Mouse (Mus musculus): Measurements from ENCODE around the gene Slc38a2. TPM values are rescaled to one million over a fixed set of nuclear protein-coding genes. Genes with fewer than 3 reads are reported as not detected.

The Slc38a2 gene
- polyA plus RNA-seq, 1 experiment from 2014 or later, result 190 TPM

- WGBS, result 94% methylated on average over 7 of the region's 7 CpGs
- peaks cover 2% of the 10 kb centered on the region; the same call in 1 of the 2 replicates for H3K4me1 ChIP-seq
- no peak overlapping the region for H3K27ac ChIP-seq (replicated peaks)
- no peak overlapping the region for H3K4me3 ChIP-seq
- H3K4me2 ChIP-seq (replicated peaks), result no peak overlapping the region
- no peaks in the 10 kb centered on the region for H3K36me3 ChIP-seq
- H3K9me3 ChIP-seq, result no peaks in the 10 kb centered on the region
- H3K9ac ChIP-seq (replicated peaks), result no peak overlapping the region
- no peak for ATAC-seq (ENCODE audit: low FRiP score, low read depth)
- H3K27me3 ChIP-seq, result no peaks in the 10 kb centered on the region
Measured at GRCm38 (mm10) chr15:96715692-96716080, 16.2 kb upstream of the Slc38a2 start.

- peaks cover 5% of the 10 kb centered on the region; the same call in 1 of the 2 replicates for H3K4me1 ChIP-seq
- H3K36me3 ChIP-seq, result no peaks in the 10 kb centered on the region
- no peak overlapping the region for H3K27ac ChIP-seq (replicated peaks)
- no peak overlapping the region for H3K4me2 ChIP-seq (replicated peaks)
- WGBS, result 91% methylated on average over 9 of the region's 9 CpGs
- H3K9me3 ChIP-seq, result no peaks in the 10 kb centered on the region
- H3K9ac ChIP-seq (replicated peaks), result no peak overlapping the region
- ATAC-seq (ENCODE audit: low FRiP score, low read depth), result no peak
- no peaks in the 10 kb centered on the region for H3K27me3 ChIP-seq
- H3K4me3 ChIP-seq, result no peak overlapping the region
Measured at GRCm38 (mm10) chr15:96715079-96715691, 15.7 kb upstream of the Slc38a2 start.

GRCm38 (mm10) chr15:96714676-96715016 lies 15.1 kb upstream of the Slc38a2 start:
- Histone ChIP-seq H3K9ac (replicated peaks) (no peak overlapping the region), H3K4me2 (replicated peaks) (no peak overlapping the region), H3K27me3 (no peaks in the 10 kb centered on the region), H3K36me3 (no peaks in the 10 kb centered on the region), H3K4me1 (peaks cover 5% of the 10 kb centered on the region; the same call in 1 of the 2 replicates), H3K9me3 (no peaks in the 10 kb centered on the region), H3K27ac (replicated peaks) (no peak overlapping the region), H3K4me3 (no peak overlapping the region)
- no peak for ATAC-seq (ENCODE audit: low FRiP score, low read depth)
- WGBS, result 93% methylated on average over 3 of the region's 3 CpGs

GRCm38 (mm10) chr15:96713758-96714675 lies 14.5 kb upstream of the Slc38a2 start:
- Histone ChIP-seq H3K27me3 (no peaks in the 10 kb centered on the region), H3K36me3 (no peaks in the 10 kb centered on the region), H3K4me3 (no peak overlapping the region), H3K9me3 (no peaks in the 10 kb centered on the region), H3K9ac (replicated peaks) (no peak overlapping the region), H3K4me2 (replicated peaks) (no peak overlapping the region), H3K27ac (replicated peaks) (no peak overlapping the region), H3K4me1 (peaks cover 8% of the 10 kb centered on the region)
- WGBS, result 93% methylated on average over 7 of the region's 7 CpGs
- ATAC-seq (ENCODE audit: low FRiP score, low read depth), result no peak

- Histone ChIP-seq H3K27ac (replicated peaks) (no peak overlapping the region), H3K9ac (replicated peaks) (no peak overlapping the region), H3K27me3 (no peaks in the 10 kb centered on the region), H3K36me3 (no peaks in the 10 kb centered on the region), H3K4me3 (no peak overlapping the region), H3K4me1 (peaks cover 10% of the 10 kb centered on the region), H3K9me3 (no peaks in the 10 kb centered on the region), H3K4me2 (replicated peaks) (no peak overlapping the region)
- no peak for ATAC-seq (ENCODE audit: low FRiP score, low read depth)
- WGBS, result 99% methylated on average over 5 of the region's 5 CpGs
Measured at GRCm38 (mm10) chr15:96712338-96712737, 12.8 kb upstream of the Slc38a2 start.

- no peak for ATAC-seq (ENCODE audit: low FRiP score, low read depth)
- no peaks in the 10 kb centered on the region for H3K9me3 ChIP-seq
- H3K27ac ChIP-seq (replicated peaks), result no peak overlapping the region
- peaks cover 10% of the 10 kb centered on the region for H3K4me1 ChIP-seq
- H3K4me2 ChIP-seq (replicated peaks), result no peak overlapping the region
- WGBS, result 96% methylated on average over 11 of the region's 11 CpGs
- H3K36me3 ChIP-seq, result no peaks in the 10 kb centered on the region
- no peak overlapping the region for H3K4me3 ChIP-seq
- no peak overlapping the region for H3K9ac ChIP-seq (replicated peaks)
- H3K27me3 ChIP-seq, result no peaks in the 10 kb centered on the region
Measured at GRCm38 (mm10) chr15:96711664-96712063, 12.1 kb upstream of the Slc38a2 start.

- WGBS, result 43% methylated on average over 15 of the region's 15 CpGs
- peak overlapping the region; percentile 88 for H3K27ac ChIP-seq (replicated peaks)
Measured at GRCm38 (mm10) chr15:96710352-96711114, 11.0 kb upstream of the Slc38a2 start.

GRCm38 (mm10) chr15:96709491-96710351 lies 10.2 kb upstream of the Slc38a2 start:
- Histone ChIP-seq H3K27me3 (no peaks in the 10 kb centered on the region), H3K9me3 (no peaks in the 10 kb centered on the region), H3K4me2 (replicated peaks) (peak overlapping the region; percentile 62), H3K4me3 (peak overlapping the region; percentile 51), H3K36me3 (no peaks in the 10 kb centered on the region), H3K4me1 (peaks cover 10% of the 10 kb centered on the region), H3K27ac (replicated peaks) (peak overlapping the region; percentile 89), H3K9ac (replicated peaks) (peak overlapping the region; percentile 78)
- ATAC-seq (ENCODE audit: low FRiP score, low read depth), result peak; percentile 94
- under 1% methylated on average over 77 of the region's 80 CpGs for WGBS

More at GRCm38 (mm10) chr15:96710352-96711114, 11.0 kb upstream of the Slc38a2 start:
- no peaks in the 10 kb centered on the region for H3K36me3 ChIP-seq
- no peaks in the 10 kb centered on the region for H3K27me3 ChIP-seq
- H3K4me2 ChIP-seq (replicated peaks), result peak overlapping the region; percentile 62
- H3K9me3 ChIP-seq, result no peaks in the 10 kb centered on the region
- ATAC-seq (ENCODE audit: low FRiP score, low read depth), result no peak
- H3K9ac ChIP-seq (replicated peaks), result peak overlapping the region; percentile 78
- peaks cover 10% of the 10 kb centered on the region for H3K4me1 ChIP-seq
- H3K4me3 ChIP-seq, result peak overlapping the region; percentile 51

- no peaks in the 10 kb centered on the region for H3K27me3 ChIP-seq
- H3K9ac ChIP-seq (replicated peaks), result peak overlapping the region; percentile 70
- ATAC-seq (ENCODE audit: low FRiP score, low read depth), result peak; percentile 20; the same call in 1 of the 2 replicates
- H3K27ac ChIP-seq (replicated peaks), result peak overlapping the region; percentile 89
- H3K9me3 ChIP-seq, result no peaks in the 10 kb centered on the region
- H3K36me3 ChIP-seq, result no peaks in the 10 kb centered on the region
- WGBS, result 35% methylated on average over 14 of the region's 14 CpGs
- H3K4me3 ChIP-seq, result peak overlapping the region; percentile 51
- H3K4me2 ChIP-seq (replicated peaks), result peak overlapping the region; percentile 62
- peaks cover 10% of the 10 kb centered on the region for H3K4me1 ChIP-seq
Measured at GRCm38 (mm10) chr15:96708976-96709490, 9.5 kb upstream of the Slc38a2 start.

- peaks cover 10% of the 10 kb centered on the region for H3K4me1 ChIP-seq
- no peaks in the 10 kb centered on the region for H3K9me3 ChIP-seq
- no peaks in the 10 kb centered on the region for H3K36me3 ChIP-seq
- no peak overlapping the region for H3K4me2 ChIP-seq (replicated peaks)
- H3K9ac ChIP-seq (replicated peaks), result no peak overlapping the region
- H3K27me3 ChIP-seq, result no peaks in the 10 kb centered on the region
- H3K27ac ChIP-seq (replicated peaks), result no peak overlapping the region
- no peak overlapping the region for H3K4me3 ChIP-seq
- 89% methylated on average over 8 of the region's 8 CpGs for WGBS
- no peak for ATAC-seq (ENCODE audit: low FRiP score, low read depth)
Measured at GRCm38 (mm10) chr15:96708428-96708827, 8.9 kb upstream of the Slc38a2 start.

- Histone ChIP-seq H3K4me1 (peaks cover 10% of the 10 kb centered on the region), H3K36me3 (no peaks in the 10 kb centered on the region), H3K27me3 (no peaks in the 10 kb centered on the region), H3K9ac (replicated peaks) (no peak overlapping the region), H3K27ac (replicated peaks) (no peak overlapping the region), H3K4me3 (no peak overlapping the region), H3K4me2 (replicated peaks) (no peak overlapping the region), H3K9me3 (no peaks in the 10 kb centered on the region)
- ATAC-seq (ENCODE audit: low FRiP score, low read depth), result no peak
- WGBS, result 84% methylated on average over 2 of the region's 2 CpGs
Measured at GRCm38 (mm10) chr15:96707936-96708335, 8.4 kb upstream of the Slc38a2 start.

All from midbrain, embryonic 12.5 days (tissue).